Mouse (Mus musculus): Measurements from ENCODE around the gene Lama5. TPM values are rescaled to one million over a fixed set of nuclear protein-coding genes. Genes with fewer than 3 reads are reported as not detected.
A peak's percentile ranks its signal among the peaks of the same experiment; 100 is the strongest.
"Not testable (repeated sequence)": the region's sequence is repeated elsewhere in the genome, so short reads cannot be mapped to it uniquely, and the experiment has no call there.

Gene Lama5
- total RNA-seq, 2 experiments from 2014 or later: 47.8 to 49.6 TPM

GRCm38 (mm10) chr2:180197323-180198037 lies 28.2 kb downstream of the Lama5 start:
- no peak for DNase-seq

GRCm38 (mm10) chr2:180196610-180197322 lies 28.9 kb downstream of the Lama5 start:
- no peak for DNase-seq

- no peak for DNase-seq
Measured at GRCm38 (mm10) chr2:180187362-180187761, 38.3 kb downstream of the Lama5 start.

DNA sequence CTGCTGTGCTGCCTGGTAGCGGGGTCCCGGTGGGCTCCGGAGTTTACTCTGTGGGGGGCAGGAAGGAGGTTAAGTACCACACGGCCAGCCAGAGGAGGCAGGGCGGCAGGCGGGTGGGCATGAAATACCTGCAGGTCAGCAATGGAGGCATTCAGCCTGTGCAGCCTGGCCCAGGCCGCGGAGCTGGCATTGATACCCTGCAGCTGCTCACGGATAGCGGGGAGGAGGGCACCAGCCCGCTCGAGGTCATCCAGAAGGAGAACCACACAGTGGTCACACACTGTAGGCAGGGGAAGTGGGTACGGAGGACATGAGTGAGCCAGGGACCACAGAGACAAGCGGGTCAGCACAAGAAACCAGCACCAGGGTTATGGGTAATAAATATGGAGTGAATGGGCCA lies 40.0 kb downstream of the Lama5 start:
- no peak for DNase-seq

DNA sequence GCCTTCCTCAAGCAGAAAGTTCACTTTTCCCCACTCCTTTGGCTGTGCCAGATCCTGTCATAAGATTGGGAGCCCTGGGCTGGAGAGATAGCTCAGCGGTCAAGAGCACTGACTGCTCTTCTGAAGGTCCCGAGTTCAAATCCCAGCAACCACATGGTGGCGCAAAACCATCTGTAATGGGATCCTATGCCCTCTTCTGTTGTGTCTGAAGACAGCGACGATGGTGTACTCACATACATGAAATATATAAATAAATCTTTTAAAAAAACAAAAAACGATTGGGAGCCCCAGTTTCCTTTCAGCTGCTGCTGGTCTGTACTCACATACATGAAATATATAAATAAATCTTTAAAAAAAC lies 40.9 kb downstream of the Lama5 start:
- DNase-seq: no peak

DNA sequence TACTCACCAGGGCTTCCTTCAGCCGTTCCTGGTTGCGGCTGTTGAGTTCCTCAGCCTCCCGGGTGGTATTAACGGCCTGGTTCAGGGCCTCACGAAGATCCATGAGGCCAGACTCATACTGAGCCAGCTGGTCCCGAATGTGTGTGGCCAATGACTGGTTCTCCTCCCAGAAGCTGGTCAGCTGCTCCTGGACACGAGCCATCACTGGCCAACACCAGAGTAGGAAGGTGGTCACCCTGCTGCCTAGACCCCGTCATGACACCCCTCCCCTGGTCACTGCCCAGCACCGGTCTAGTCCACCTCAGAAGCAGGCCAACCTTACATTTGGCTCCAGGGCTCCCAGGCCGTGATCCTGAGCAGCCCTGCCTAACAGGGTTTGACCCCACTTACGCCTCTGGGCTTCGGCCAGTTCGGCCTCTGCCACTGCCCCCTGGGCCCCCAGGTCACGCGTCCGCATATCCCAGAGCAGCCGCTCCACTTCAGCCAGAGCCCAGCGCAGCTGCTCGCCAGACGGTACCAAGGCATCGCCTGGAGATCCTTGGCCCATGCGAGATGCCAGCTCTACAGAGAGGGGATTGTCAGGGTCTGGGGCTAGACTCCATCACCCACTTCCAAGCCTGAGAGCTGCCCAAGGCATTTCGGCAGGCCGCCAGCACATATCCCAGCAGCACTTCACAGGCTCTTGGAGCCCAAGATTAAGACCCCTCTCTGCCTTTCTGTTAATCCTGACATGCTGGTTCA lies 41.5 kb downstream of the Lama5 start:
- DNase-seq: no peak

GRCm38 (mm10) chr2:180181542-180181941 lies 44.1 kb downstream of the Lama5 start:
- DNase-seq: no peak

- no peak for DNase-seq
Measured at GRCm38 (mm10) chr2:180175725-180176124, 49.9 kb downstream of the Lama5 start.

GRCm38 (mm10) chr2:180174121-180174520 lies 51.5 kb downstream of the Lama5 start:
- DNase-seq: no peak

- not testable (repeated sequence) for DNase-seq
Measured at GRCm38 (mm10) chr2:180173711-180174110, 51.9 kb downstream of the Lama5 start.

DNA sequence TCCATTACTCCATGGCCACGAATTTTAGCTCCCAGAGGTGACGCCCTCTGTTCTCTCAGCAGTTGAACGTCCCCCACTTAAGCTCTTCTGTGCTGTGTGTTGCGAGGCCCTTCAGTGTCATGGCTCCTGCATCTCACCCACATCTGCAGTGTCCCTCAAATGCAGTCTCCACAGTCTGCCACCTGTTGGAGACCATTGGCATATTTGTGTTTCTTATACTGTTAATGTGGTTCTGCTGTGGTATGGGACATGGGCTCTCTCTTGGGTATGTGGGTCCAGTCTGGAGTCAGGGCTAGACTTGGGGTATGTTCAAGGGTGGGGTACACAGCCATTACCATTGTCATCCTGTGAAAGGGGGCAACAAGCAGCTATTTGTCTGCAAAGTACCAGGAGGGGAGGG lies 52.5 kb downstream of the Lama5 start:
- no peak for DNase-seq

- DNase-seq: no peak
Measured at GRCm38 (mm10) chr2:180172152-180172551, 53.5 kb downstream of the Lama5 start.

GRCm38 (mm10) chr2:180171522-180172070 lies 54.1 kb downstream of the Lama5 start:
- DNase-seq: no peak

GRCm38 (mm10) chr2:180170806-180171521 lies 54.7 kb downstream of the Lama5 start, which contains the start of gene Adrm1:
TSS of gene Adrm1 (plus strand) at chr2:180171485.
- peak; percentile 98 for DNase-seq

DNA sequence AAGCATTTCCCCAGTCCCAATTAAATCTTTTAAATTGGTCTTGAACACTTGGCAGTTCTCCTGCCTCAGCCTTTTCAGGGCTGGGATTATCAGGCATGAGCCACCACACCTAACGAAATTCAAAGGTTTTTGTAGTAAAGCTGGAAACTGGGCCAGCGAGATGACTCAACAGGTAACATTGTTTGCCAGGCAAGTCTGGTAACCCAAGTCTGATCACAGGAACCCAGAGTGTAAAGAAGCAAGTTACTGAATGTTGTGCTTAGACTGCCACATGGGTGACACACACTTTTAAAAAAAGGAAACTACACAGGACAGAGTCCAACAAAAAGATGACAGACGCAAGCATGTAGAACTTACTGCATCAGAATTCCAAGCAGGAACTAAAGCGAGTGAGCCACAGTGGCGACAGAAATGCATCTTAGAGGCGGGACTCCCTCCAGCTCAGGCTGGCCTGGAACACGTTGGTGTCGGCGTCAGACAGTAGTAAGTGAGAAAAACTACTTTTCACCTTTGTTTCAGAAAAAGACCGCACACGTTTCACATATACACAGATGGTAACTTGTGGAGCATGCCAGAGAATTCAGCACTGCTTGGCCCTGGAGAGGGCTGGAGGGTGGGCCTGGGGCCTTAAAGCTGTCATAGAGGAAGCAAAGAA lies 55.4 kb downstream of the Lama5 start:
- DNase-seq: no peak

- no peak for DNase-seq
Measured at GRCm38 (mm10) chr2:180166869-180167268, 58.8 kb downstream of the Lama5 start.

DNA sequence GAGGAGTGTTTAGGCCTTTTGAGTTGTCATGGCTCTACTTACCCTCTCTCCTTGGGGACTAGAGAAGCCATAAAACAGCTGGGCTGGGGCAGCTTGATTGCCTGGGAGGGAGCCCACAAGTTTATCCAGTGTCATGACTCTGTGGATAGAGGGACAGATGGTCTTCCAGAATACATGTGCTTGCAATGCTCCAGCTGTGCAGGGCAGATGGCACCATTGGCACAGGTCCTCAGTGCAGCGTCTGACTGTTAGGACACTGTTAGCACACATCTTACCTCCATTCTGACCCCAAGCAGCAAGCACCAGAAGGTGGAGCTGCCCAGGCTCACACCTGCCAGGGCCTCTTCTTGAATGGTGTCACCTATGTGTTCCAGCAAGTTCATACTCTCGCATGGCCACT lies 59.8 kb downstream of the Lama5 start:
- no peak for DNase-seq

GRCm38 (mm10) chr2:180158627-180159026 lies 67.0 kb downstream of the Lama5 start:
- no peak for DNase-seq

GRCm38 (mm10) chr2:180154796-180155195 lies 70.9 kb downstream of the Lama5 start:
- DNase-seq: no peak

- no peak for DNase-seq
Measured at GRCm38 (mm10) chr2:180148551-180148950, 77.1 kb downstream of the Lama5 start.

- no peak for DNase-seq
Measured at GRCm38 (mm10) chr2:180147379-180147778, 78.3 kb downstream of the Lama5 start.

DNA sequence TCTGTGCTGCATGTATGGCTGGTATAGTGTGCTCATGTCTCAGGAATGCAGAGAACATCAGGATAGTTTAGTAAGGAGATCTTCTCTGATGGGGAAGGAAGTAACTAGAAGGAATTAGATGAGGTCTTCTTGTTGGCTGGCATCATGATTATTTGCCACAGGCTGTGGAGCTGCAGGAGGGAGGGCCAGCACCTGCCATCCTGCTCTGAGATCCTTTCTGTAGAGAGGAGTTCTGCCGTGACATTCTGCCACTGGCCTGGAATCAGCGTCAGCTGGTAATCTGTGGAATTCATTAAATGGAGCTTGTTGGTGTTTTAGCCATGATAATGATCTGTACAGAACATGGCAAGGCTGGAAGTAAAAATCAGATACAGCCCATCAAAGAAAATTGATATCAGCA lies 79.6 kb downstream of the Lama5 start:
- DNase-seq: no peak

Data from heart, postnatal 4 days (tissue).